Mouse (Mus musculus): ENCODE results near the gene Otop2. TPM values are rescaled to one million over a fixed set of nuclear protein-coding genes. Genes with fewer than 3 reads are reported as not detected.

Otop2 gene
- polyA plus RNA-seq, 1 experiment from 2014 or later = not detected

DNA sequence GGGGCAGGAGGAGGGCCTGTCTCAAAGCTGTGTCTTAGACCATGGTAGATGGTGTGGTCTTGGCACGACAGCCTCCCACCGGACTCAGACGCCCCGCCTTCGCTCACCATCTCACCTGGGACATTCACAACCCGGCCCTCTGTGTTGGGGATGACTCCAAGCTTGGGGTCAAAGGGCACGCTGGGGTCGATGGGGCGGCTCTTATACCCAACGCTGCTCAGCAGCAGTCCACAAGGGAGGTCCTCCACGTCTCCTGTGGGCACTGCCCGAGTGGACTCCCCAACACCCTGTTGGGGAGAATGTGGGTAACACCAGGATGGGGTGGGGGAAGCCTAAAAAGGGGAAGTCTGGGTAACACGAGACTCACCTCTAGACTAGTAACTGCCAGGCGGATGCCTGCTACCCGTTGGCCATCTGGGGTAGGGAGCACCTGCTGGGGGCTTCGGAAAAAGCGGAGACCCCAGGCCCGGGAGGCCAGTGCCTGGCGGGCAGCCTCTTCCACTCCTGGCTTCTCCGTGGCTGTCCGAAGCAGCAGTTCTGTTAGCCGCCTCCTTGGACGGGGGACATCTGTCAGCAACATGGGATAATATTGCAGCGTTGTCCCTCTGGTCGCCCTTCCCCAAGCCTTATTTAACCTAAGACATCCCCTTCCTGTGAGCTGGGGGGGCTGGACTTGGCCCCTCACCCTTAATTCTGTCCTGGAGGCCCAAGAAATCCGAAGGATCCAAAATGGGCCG is 37.5 kb upstream of the Otop2 start:
- Histone ChIP-seq H3K27me3 (peaks cover 53% of the 10 kb centered on the region), H3K36me3 (peaks cover 29% of the 10 kb centered on the region), H3K4me3 (replicated peaks) (no peak overlapping the region), H3K27ac (no peak overlapping the region), H3K9ac (replicated peaks) (no peak overlapping the region), H3K4me1 (replicated peaks) (peaks cover 35% of the 10 kb centered on the region), H3K9me3 (no peaks in the 10 kb centered on the region), H3K4me2 (replicated peaks) (no peak overlapping the region)
- WGBS = 89% methylated on average over 27 of the region's 27 CpGs
- ATAC-seq = no peak

DNA sequence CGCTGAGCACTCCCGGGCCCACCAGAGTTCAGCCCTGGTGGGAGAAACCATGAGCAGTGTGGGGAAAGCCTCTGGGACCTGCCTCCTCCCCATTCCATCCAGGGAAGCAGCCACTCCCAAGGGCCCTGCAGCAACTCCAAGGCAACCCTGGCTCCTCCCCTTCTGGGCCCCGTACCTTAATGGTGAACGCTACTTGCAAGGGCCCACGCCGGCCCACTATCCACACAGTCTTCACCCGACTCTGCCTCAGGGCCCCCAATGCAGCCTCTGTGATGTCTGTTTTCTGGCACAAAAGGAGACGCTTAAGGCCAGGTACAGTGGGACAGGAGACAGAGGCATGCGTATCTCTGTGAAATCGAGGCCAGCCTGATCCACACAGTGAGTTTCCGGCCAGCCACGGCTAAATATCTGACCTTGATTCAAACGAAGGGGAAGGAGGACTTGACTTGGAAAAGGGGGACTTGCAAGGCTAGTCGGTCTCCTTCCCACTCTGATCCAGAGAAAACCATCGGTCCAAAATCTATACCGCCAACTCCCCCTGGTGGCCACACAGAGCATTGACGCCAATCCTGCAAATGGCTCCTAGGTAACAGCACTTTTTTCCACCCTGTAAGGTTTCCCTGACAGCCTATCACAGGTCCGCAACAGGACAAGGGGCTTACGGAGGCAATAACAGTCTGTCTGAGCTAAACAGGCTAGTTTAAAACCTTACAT is 36.7 kb upstream of the Otop2 start:
- Histone ChIP-seq H3K9me3 (no peaks in the 10 kb centered on the region), H3K4me3 (replicated peaks) (no peak overlapping the region), H3K9ac (replicated peaks) (no peak overlapping the region), H3K27me3 (peaks cover 45% of the 10 kb centered on the region), H3K4me1 (replicated peaks) (peaks cover 36% of the 10 kb centered on the region), H3K27ac (no peak overlapping the region), H3K4me2 (replicated peaks) (no peak overlapping the region), H3K36me3 (peaks cover 29% of the 10 kb centered on the region)
- peak; percentile 45; the same call in 1 of the 2 replicates for ATAC-seq
- 37% methylated on average over 19 of the region's 19 CpGs for WGBS

DNA sequence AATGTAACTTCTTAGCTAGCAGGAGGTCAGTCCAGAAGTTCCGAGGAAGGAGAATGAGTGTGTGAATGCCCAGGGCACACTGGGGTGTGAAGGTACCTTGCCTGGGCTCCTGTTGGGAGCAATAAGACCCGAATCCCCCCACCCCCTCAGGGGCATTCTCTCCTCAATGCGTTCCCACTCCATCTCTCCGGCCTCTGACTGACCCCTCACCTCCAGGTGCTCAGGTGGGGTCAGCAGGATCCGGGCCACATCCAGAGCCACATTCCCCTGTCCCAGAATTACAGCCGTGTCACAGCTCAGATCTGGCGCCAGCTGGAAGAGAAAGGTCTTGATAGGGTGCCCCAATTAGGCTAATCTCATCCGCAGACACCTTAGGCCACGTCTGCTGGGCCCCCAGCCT is 35.9 kb upstream of the Otop2 start:
- H3K9ac ChIP-seq (replicated peaks) = no peak overlapping the region
- H3K27ac ChIP-seq = no peak overlapping the region
- peaks cover 29% of the 10 kb centered on the region for H3K36me3 ChIP-seq
- 84% methylated on average over 9 of the region's 9 CpGs for WGBS
- H3K27me3 ChIP-seq = peaks cover 37% of the 10 kb centered on the region
- H3K4me2 ChIP-seq (replicated peaks) = no peak overlapping the region
- no peak overlapping the region for H3K4me3 ChIP-seq (replicated peaks)
- ATAC-seq = no peak
- peaks cover 36% of the 10 kb centered on the region for H3K4me1 ChIP-seq (replicated peaks)
- no peaks in the 10 kb centered on the region for H3K9me3 ChIP-seq

DNA sequence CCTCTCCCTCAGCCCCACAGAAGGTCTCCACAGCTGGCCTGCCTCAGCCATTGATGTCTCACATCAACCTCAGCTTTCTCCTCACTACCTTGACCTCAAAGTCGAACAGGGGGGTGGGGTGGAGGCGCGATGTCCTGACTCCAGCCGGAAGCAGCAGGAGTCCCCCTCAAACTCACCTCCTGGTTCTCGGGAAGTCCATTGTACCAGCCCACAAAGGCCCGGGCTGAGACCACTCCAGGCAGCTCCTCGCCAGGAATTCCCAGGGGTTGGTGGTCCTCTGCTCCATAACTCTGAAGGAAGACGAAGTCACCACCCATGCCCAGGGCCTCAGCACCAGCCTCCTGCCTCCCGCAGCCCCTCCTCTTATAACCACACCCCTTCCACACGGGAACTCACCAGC is 35.5 kb upstream of the Otop2 start:
- no peak for ATAC-seq
- Histone ChIP-seq H3K36me3 (peaks cover 29% of the 10 kb centered on the region), H3K4me2 (replicated peaks) (no peak overlapping the region), H3K4me3 (replicated peaks) (no peak overlapping the region), H3K9ac (replicated peaks) (no peak overlapping the region), H3K27ac (no peak overlapping the region), H3K27me3 (peaks cover 33% of the 10 kb centered on the region), H3K4me1 (replicated peaks) (peaks cover 35% of the 10 kb centered on the region), H3K9me3 (no peaks in the 10 kb centered on the region)
- WGBS = 71% methylated on average over 10 of the region's 10 CpGs

DNA sequence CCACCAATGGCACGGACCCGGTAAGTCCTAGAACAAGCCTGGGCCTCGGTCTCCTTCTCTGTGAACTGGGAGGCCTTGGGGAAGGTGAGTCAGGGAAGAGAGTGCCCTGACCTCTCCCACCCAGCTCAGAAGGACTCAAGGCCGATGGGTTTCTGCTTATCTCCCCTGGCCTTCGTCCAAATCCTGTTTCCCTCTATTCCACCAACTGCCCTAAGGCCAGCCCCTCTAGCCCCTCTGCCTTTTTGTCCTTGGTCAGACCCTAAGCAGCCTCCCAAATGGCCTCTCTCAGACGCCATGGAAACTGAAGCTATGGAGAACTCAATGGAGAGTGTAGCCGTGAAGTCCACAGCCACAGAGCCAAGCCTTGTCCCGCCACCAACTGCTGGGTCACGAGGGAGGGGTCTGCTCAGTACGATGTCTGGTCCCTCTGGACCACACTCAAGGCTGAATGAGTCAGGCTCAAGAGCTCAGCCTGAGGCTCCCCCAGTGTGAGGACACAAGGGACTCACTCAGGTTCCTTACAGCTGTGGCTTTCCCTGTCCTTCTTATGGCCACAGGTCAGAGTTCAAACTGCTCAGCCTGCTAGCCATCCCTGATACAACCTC is 34.0 kb upstream of the Otop2 start:
- 0 out of 2 replicates have a peak overlapping the region, but pooled peaks have one; percentile 10 for H3K9ac ChIP-seq (replicated peaks)
- WGBS = 70% methylated on average over 10 of the region's 10 CpGs
- peaks cover 18% of the 10 kb centered on the region for H3K27me3 ChIP-seq
- H3K4me2 ChIP-seq (replicated peaks) = no peak overlapping the region
- ATAC-seq = no peak
- H3K36me3 ChIP-seq = peaks cover 25% of the 10 kb centered on the region
- no peak overlapping the region for H3K4me3 ChIP-seq (replicated peaks)
- no peaks in the 10 kb centered on the region for H3K9me3 ChIP-seq
- peaks cover 32% of the 10 kb centered on the region for H3K4me1 ChIP-seq (replicated peaks)
- H3K27ac ChIP-seq = no peak overlapping the region

DNA sequence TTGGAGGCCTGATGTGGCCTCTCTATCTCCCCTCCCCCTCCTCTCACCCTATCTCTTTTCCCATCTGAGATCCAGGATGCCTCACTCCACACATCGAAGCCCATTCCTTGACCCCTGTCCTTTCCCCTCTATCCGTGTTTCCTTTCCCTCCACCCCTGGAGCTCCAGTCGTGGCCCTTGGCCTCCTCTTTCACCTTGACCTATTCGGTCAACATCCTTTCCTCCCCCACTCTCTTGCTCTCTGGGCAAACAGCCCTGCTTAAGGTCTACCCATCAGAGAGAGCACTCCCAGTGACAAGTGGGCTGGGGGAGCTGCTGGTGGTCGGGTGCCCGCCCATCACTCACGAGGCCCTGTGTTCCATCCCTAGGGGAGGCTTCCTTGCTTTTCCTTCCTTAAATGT is 33.2 kb upstream of the Otop2 start:
- Histone ChIP-seq H3K27me3 (peaks cover 10% of the 10 kb centered on the region), H3K27ac (no peak overlapping the region), H3K4me1 (replicated peaks) (peaks cover 34% of the 10 kb centered on the region), H3K9ac (replicated peaks) (0 out of 2 replicates have a peak overlapping the region, but pooled peaks have one; percentile 10), H3K4me3 (replicated peaks) (no peak overlapping the region), H3K4me2 (replicated peaks) (no peak overlapping the region), H3K36me3 (peaks cover 18% of the 10 kb centered on the region), H3K9me3 (no peaks in the 10 kb centered on the region)
- 71% methylated on average over 7 of the region's 7 CpGs for WGBS
- ATAC-seq = no peak

DNA sequence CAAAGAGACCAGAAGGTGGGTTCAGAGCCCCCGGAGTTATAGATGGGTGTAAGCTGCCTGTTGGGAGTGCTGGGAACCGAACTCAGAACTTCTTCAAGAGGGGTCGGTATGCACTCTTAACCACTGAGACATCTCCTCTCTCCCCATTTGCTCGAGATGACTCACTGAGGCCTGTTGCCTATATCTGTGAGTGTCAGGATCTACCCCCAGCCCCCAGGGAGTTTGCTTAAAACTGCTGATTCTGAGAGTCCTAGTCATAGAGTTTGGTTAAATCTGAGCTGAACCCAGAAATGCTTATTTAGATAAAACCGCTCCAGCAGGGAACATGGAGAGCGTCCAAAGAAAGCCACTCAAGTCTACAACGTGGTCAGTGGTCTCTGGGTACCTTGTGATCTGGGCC is 32.8 kb upstream of the Otop2 start:
- H3K27ac ChIP-seq = no peak overlapping the region
- H3K4me1 ChIP-seq (replicated peaks) = peaks cover 34% of the 10 kb centered on the region
- H3K27me3 ChIP-seq = peaks cover 6% of the 10 kb centered on the region
- ATAC-seq = no peak
- H3K36me3 ChIP-seq = peaks cover 13% of the 10 kb centered on the region
- H3K4me2 ChIP-seq (replicated peaks) = no peak overlapping the region
- H3K9me3 ChIP-seq = no peaks in the 10 kb centered on the region
- no peak overlapping the region for H3K4me3 ChIP-seq (replicated peaks)
- no peak overlapping the region for H3K9ac ChIP-seq (replicated peaks)
- 91% methylated on average over 7 of the region's 7 CpGs for WGBS

DNA sequence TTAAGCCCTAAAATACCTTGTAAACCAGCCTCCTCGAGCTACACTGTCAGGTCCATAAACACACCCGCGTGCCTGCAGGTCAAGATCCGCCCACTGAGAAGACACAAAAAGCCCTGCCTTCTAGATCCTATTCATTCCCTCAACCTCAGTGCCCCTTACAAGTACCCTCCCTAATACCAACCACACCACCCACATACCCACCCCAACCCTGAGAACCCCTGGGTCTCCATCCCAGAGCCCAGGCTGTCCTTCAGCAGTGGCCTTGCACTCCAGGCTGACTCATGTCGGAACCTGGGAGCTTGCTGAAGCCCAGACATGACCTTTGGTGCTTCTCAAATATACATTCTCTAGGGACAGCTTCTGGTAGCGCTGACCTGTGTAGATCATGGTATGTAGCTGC is 32.2 kb upstream of the Otop2 start:
- Histone ChIP-seq H3K9ac (replicated peaks) (0 out of 2 replicates have a peak overlapping the region, but pooled peaks have one; percentile 1), H3K4me3 (replicated peaks) (no peak overlapping the region)

DNA sequence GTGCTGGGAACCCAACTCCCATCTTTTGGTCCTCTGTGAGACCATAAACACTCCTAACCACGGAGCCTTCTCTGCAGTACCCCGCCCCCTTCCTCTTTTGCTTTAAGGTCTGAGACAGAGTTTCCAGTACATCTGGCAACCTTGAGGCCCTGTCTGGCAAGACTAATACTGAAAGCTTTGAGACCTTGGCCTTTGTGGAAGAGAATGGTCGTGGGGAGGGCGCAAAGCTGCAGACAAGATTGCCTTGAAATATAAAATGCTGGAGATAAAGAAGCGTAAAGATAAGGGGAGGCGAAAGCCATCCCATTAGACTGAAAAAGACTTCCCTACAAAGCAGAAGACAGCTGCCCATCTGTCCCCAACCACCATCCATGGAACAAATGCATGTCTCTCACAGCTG is 31.5 kb upstream of the Otop2 start:
- H3K4me2 ChIP-seq (replicated peaks) = peak overlapping the region; percentile 75
- H3K9me3 ChIP-seq = no peaks in the 10 kb centered on the region
- no peak overlapping the region for H3K27ac ChIP-seq
- peak overlapping the region; percentile 64 for H3K4me3 ChIP-seq (replicated peaks)
- peaks cover 29% of the 10 kb centered on the region for H3K4me1 ChIP-seq (replicated peaks)
- H3K9ac ChIP-seq (replicated peaks) = peak overlapping the region; percentile 80; the same call in 1 of the 2 replicates
- peaks cover 8% of the 10 kb centered on the region; the same call in 1 of the 2 replicates for H3K36me3 ChIP-seq
- no peak for ATAC-seq
- 91% methylated on average over 6 of the region's 6 CpGs for WGBS
- H3K27me3 ChIP-seq = no peaks in the 10 kb centered on the region

More for the DNA sequence above, 32.2 kb upstream of the Otop2 start:
- Histone ChIP-seq H3K27me3 (no peaks in the 10 kb centered on the region), H3K27ac (no peak overlapping the region), H3K4me2 (replicated peaks) (no peak overlapping the region), H3K4me1 (replicated peaks) (peaks cover 34% of the 10 kb centered on the region), H3K36me3 (peaks cover 8% of the 10 kb centered on the region; the same call in 1 of the 2 replicates), H3K9me3 (no peaks in the 10 kb centered on the region)
- ATAC-seq = no peak
- 91% methylated on average over 6 of the region's 6 CpGs for WGBS

DNA sequence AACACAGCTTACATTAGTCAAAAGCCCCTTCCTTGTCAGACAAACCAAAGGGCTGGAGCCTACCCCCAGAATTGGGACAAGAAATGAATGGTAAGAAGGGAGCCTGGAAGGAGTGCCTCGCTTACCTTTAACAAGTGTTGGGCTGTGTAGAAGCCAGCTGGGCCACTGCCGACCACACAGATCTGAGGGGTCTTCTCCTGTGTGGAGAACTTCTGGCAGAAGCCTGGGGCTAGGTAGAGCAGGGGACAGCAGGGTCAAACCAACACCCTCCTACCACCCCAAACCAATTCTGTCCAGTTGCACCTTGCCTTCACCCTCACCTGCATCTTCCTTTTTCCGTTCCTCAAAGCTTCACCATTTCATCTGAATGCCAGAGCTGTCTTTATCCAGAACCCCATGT is 31.0 kb upstream of the Otop2 start:
- H3K36me3 ChIP-seq = peaks cover 8% of the 10 kb centered on the region; the same call in 1 of the 2 replicates
- H3K9me3 ChIP-seq = no peaks in the 10 kb centered on the region
- H3K4me1 ChIP-seq (replicated peaks) = peaks cover 29% of the 10 kb centered on the region
- H3K27me3 ChIP-seq = no peaks in the 10 kb centered on the region
- WGBS = 69% methylated on average over 3 of the region's 3 CpGs
- peak overlapping the region; percentile 89 for H3K27ac ChIP-seq
- no peak for ATAC-seq
- H3K4me2 ChIP-seq (replicated peaks) = peak overlapping the region; percentile 75
- H3K4me3 ChIP-seq (replicated peaks) = peak overlapping the region; percentile 64
- H3K9ac ChIP-seq (replicated peaks) = peak overlapping the region; percentile 80

DNA sequence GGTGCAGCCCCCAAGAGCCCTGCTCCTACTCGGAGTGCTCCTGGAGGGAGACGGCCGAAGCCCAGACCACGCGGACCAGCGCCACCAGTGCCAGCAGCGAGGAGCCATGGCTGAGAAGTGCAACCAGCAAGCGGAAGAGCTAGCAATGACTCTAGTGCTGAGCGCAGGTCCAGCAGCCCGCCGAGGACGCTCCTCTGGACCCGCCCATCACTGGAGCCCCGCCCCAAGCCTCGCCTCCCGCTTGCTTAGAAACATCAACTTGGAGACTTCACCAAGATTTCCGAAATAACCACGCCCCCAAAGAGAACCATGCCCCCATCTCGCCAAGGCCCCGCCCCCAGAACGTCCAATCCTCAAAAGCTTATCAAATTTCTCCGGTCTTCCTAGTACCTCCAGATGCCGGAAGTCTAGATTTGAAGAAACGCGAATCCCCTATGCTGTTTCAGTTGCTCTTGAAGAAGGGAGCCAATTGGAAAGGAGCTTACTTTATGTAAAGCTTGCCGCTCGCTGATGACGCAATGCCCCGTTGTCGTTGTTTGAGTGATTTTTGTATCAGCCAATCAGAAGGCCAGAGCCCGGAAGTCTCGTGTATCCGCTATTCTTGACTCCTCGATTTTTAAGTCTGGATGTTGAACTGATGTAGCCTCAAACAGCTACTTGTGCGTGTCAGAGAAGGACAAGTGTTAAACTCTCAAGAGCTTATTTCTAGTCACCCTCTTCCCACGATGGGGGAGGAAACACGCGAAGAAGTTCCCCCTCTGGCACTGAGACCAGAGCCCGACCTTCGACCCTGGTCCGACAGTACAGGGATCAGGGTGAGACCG is 30.0 kb upstream of the Otop2 start, which contains the start of gene Fdxr:
Gene Fdxr, minus strand, starts transcription at position 271 of the 824 bp plus-strand sequence.
- Histone ChIP-seq H3K4me1 (replicated peaks) (peaks cover 29% of the 10 kb centered on the region), H3K4me2 (replicated peaks) (peak within 1 kb of the TSS; percentile 75), H3K9me3 (no peaks in the 10 kb centered on the region), H3K27ac (peak within 1 kb of the TSS; percentile 89), H3K9ac (replicated peaks) (peak within 1 kb of the TSS; percentile 80), H3K27me3 (no peaks in the 10 kb centered on the region), H3K36me3 (0 out of 2 replicates have a peak, but pooled peaks cover under 1% of the 10 kb centered on the region), H3K4me3 (replicated peaks) (peak within 1 kb of the TSS; percentile 64)
- ATAC-seq = peak; percentile 97
- under 1% methylated on average over 42 of the region's 42 CpGs for WGBS

Data from midbrain, embryonic 13.5 days (tissue).